Comparison of ENCODE assay signal across 8 mouse cellular contexts in the genomic region with DNA sequence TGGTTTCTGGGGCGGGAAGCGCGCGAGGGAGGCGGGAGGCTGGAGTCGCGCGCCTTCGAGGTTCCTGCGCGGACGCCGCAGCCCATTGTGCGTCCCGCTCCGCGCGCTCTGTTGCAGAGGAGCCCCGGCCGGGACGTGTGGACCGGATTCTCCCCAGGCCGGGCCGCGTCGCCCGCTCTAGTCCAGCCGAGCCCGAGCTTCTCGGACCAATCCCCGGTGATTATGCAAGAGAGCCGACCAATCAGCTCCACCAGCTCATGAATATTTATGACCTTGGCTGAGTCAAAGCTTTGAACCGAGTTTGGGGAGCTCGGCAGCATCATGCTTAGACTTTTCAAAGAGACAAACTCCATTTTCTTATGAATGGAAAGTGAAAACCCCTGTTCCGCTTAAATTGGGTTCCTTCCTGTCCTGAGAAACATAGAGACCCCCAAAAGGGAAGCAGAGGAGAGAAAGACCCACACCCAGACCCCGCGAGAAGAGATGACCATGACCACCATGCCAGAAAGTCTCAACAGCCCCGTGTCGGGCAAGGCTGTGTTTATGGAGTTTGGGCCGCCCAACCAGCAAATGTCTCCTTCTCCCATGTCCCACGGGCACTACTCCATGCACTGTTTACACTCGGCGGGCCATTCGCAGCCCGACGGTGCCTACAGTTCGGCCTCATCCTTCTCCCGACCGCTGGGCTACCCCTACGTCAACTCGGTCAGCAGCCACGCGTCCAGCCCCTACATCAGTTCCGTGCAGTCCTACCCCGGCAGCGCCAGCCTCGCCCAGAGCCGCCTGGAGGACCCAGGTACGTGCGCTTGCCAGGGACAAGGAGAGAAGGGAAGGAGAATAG. TPM values are rescaled to one million over a fixed set of nuclear protein-coding genes. Genes with fewer than 3 reads are reported as not detected.
DNase-seq lines count a peak whose midpoint lies in the region; ATAC-seq and TF ChIP-seq lines count a peak whose summit lies in the region.

No protein-coding gene starts in this region.

- ATAC-seq in Patski: peak; percentile 90
- ATAC-seq in embryonic facial prominence, embryonic 13.5 days (ENCODE audit: insufficient number of reproducible peaks, insufficient read depth, low FRiP score, low TSS enrichment, low read depth): peak; percentile 88
- ATAC-seq in lung, embryonic 14.5 days (ENCODE audit: insufficient read depth): peak; percentile 94
- peak; percentile 42 for ATAC-seq in neutrophil, adult 5-6 weeks (ENCODE audit: extremely low read depth, insufficient number of reproducible peaks, low FRiP score, poor library complexity, severe bottlenecking)

- in situ Hi-C loops in Patski (cut with MboI; ENCODE audit: low pct_unique_long_range_greater_than_20kb): no loop called here

- peak overlapping the region; percentile 72 for H3K9ac ChIP-seq in embryonic facial prominence, embryonic 13.5 days
- 0 out of 2 replicates have a peak overlapping the region, but pooled peaks have one; percentile 4 for H3K9ac ChIP-seq in lung, embryonic 14.5 days

- peak overlapping the region; percentile 89 for H3K27ac ChIP-seq in embryonic facial prominence, embryonic 13.5 days
- H3K27ac ChIP-seq in heart, embryonic 10.5 days: peak overlapping the region; percentile 60; the same call in 1 of the 2 replicates
- H3K27ac ChIP-seq in lung, embryonic 14.5 days (ENCODE audit: low read depth): no peak overlapping the region

- under 1% methylated on average over 60 of the region's 60 CpGs for WGBS in embryonic facial prominence, embryonic 13.5 days
- WGBS in heart, embryonic 10.5 days: under 1% methylated on average over 60 of the region's 60 CpGs
- WGBS in lung, embryonic 14.5 days: under 1% methylated on average over 57 of the region's 60 CpGs

- no peak for TF ChIP-seq CTCF in Patski (IDR thresholded peaks at IDR 0.05)
- TF ChIP-seq CTCF in lung, embryonic 14.5 days (IDR thresholded peaks at IDR 0.05; ENCODE audit: low read depth): no peak

- POLR2A ChIA-PET in Patski (lab: Charles Lee): interaction anchor here (0.8 kb wide), 1 partner anchor 21 kb away, joined by 3 read pairs; no protein-coding TSS in a partner anchor

- H3K4me1 ChIP-seq in embryonic facial prominence, embryonic 13.5 days: peaks cover 29% of the 10 kb centered on the region
- H3K4me1 ChIP-seq in heart, embryonic 10.5 days: peaks cover 39% of the 10 kb centered on the region
- no peaks in the 10 kb centered on the region for H3K4me1 ChIP-seq in lung, embryonic 14.5 days (ENCODE audit: insufficient read depth)

- no peaks in the 10 kb centered on the region for H3K9me3 ChIP-seq in embryonic facial prominence, embryonic 13.5 days
- no peaks in the 10 kb centered on the region for H3K9me3 ChIP-seq in heart, embryonic 10.5 days
- H3K9me3 ChIP-seq in lung, embryonic 14.5 days (ENCODE audit: low read depth, low read length): no peaks in the 10 kb centered on the region

- CTCF ChIA-PET in Patski (lab: Charles Lee): no interaction called here

- no peaks in the 10 kb centered on the region for H3K36me3 ChIP-seq in embryonic facial prominence, embryonic 13.5 days
- H3K36me3 ChIP-seq in heart, embryonic 10.5 days: no peaks in the 10 kb centered on the region
- no peaks in the 10 kb centered on the region for H3K36me3 ChIP-seq in lung, embryonic 14.5 days (ENCODE audit: insufficient read depth)

- DNase-seq in A20 (ENCODE audit: low read depth, low spot score): peak; percentile 95
- DNase-seq in Patski (ENCODE audit: low read depth, low spot score): peak; percentile 71
- peak; percentile 92 for DNase-seq in heart, embryonic 10.5 days (ENCODE audit: low spot score)
- peak; percentile 79 for DNase-seq in kidney, adult 9 months
- DNase-seq in lung, embryonic 14.5 days: peak; percentile 92
- no peak for DNase-seq in layer of hippocampus, adult 18-20 months (ENCODE audit: low spot score in 2 of 2)

- no peaks in the 10 kb centered on the region for H3K27me3 ChIP-seq in Patski
- H3K27me3 ChIP-seq in embryonic facial prominence, embryonic 13.5 days: peaks cover 98% of the 10 kb centered on the region
- peaks cover 100% of the 10 kb centered on the region for H3K27me3 ChIP-seq in heart, embryonic 10.5 days (ENCODE audit: insufficient read depth, poor library complexity, severe bottlenecking)
- peaks cover 100% of the 10 kb centered on the region for H3K27me3 ChIP-seq in lung, embryonic 14.5 days (ENCODE audit: insufficient read depth, low read length)

- peak overlapping the region; percentile 52 for H3K4me3 ChIP-seq in embryonic facial prominence, embryonic 13.5 days
- peak overlapping the region; percentile 62 for H3K4me3 ChIP-seq in heart, embryonic 10.5 days
- H3K4me3 ChIP-seq in lung, embryonic 14.5 days (ENCODE audit: low read depth, low read length): peak overlapping the region; percentile 44

- peak overlapping the region; percentile 84 for H3K4me2 ChIP-seq in embryonic facial prominence, embryonic 13.5 days
- peak overlapping the region; percentile 77 for H3K4me2 ChIP-seq in lung, embryonic 14.5 days

RNA-seq across cellular contexts. Expression of a gene that starts 1.8 kb away (rescaled TPM):
- polyA plus RNA-seq in Patski (2021): 1.8 TPM
- 15.1 and 18.3 TPM in 2 replicates for polyA plus RNA-seq in embryonic facial prominence, embryonic 13.5 days (2015; fragmentation: Nextera tagmentation; extraction: Ambion mirVana)
- polyA plus RNA-seq in heart, embryonic 10.5 days (2016; fragmentation: Nextera tagmentation; extraction: Ambion mirVana): 3.5 and 4.3 TPM in 2 replicates
- 0.32 TPM in 1 of 2 replicates, not detected in the other for polyA plus RNA-seq in lung, embryonic 14.5 days (2014; fragmentation: Nextera tagmentation; extraction: Ambion mirVana)
- total RNA-seq in neutrophil, adult 5-6 weeks (2017): 0.12 and 0.25 TPM in 2 replicates
- 10 to 100 TPM; 18.1 to 20.1 TPM for total RNA-seq in layer of hippocampus, adult 18-20 months (2021)

RNA-seq across cellular contexts. Expression of a gene that starts 16.8 kb away (rescaled TPM):
- 1.1 TPM for polyA plus RNA-seq in Patski (2021)
- 7.8 and 10.0 TPM in 2 replicates for polyA plus RNA-seq in embryonic facial prominence, embryonic 13.5 days (2015; fragmentation: Nextera tagmentation; extraction: Ambion mirVana)
- 3.0 and 3.9 TPM in 2 replicates for polyA plus RNA-seq in heart, embryonic 10.5 days (2016; fragmentation: Nextera tagmentation; extraction: Ambion mirVana)
- 0.07 TPM in 1 of 2 replicates, not detected in the other for polyA plus RNA-seq in lung, embryonic 14.5 days (2014; fragmentation: Nextera tagmentation; extraction: Ambion mirVana)
- not detected in 2 replicates for total RNA-seq in neutrophil, adult 5-6 weeks (2017)
- total RNA-seq in layer of hippocampus, adult 18-20 months (2021): 1 to 10 TPM; 5.0 to 5.5 TPM

Comparison
In these comparisons a context has a peak if more than half of its experiments do, and no peak if none do; other contexts are left out.
1. DNase-seq: peak in A20 (single experiment), Patski (single experiment), heart, embryonic 10.5 days (single experiment), kidney, adult 9 months (single experiment) and lung, embryonic 14.5 days (single experiment); none in layer of hippocampus, adult 18-20 months (0 of 2).
2. ATAC-seq: peak in every context shown above with its lines; median percentile 94 in lung, embryonic 14.5 days; 90 in Patski; 88 in embryonic facial prominence, embryonic 13.5 days; 42 in neutrophil, adult 5-6 weeks.
3. Peak in every context shown above with its lines, with median percentiles within 50 percentile points of each other: H3K4me3 ChIP-seq.